Mouse (Mus musculus): ENCODE results near the gene Nckap5l. TPM values are rescaled to one million over a fixed set of nuclear protein-coding genes. Genes with fewer than 3 reads are reported as not detected.
"Not testable (repeated sequence)": the region's sequence is repeated elsewhere in the genome, so short reads cannot be mapped to it uniquely, and the experiment has no call there.

Nckap5l gene
- total RNA-seq, 2 experiments from 2014 or later: not detected

DNA sequence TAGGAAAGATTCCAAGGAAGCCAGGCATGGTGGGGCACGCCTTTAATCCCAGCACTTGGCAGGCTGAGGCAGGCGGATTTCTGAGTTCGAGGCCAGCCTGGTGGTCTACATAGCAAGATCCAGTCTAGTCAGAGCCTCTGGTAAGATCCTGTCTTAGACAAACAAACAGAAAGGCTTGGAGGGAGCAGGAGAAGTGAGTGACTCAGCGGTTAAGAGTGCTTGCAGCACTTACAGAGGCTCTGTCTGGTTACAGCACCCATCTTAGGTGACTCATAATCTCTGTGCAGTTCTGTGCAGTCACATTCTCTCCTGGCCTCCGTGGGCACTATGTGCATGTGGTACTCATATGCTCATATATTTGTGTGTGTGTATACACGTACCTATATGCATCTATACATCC is 56.9 kb downstream of the Nckap5l start:
- ATAC-seq (replicated peaks; ENCODE audit: low FRiP score, poor library complexity, severe bottlenecking): no peak

GRCm38 (mm10) chr15:99399503-99400245 is 57.9 kb downstream of the Nckap5l start:
- ATAC-seq (replicated peaks; ENCODE audit: low FRiP score, poor library complexity, severe bottlenecking): no peak

- ATAC-seq (replicated peaks; ENCODE audit: low FRiP score, poor library complexity, severe bottlenecking): no peak
These were observed 59.9 kb downstream of the Nckap5l start for GRCm38 (mm10) chr15:99397622-99398021.

- no peak for ATAC-seq (replicated peaks; ENCODE audit: low FRiP score, poor library complexity, severe bottlenecking)
These were observed 60.7 kb downstream of the Nckap5l start for GRCm38 (mm10) chr15:99396875-99397274.

DNA sequence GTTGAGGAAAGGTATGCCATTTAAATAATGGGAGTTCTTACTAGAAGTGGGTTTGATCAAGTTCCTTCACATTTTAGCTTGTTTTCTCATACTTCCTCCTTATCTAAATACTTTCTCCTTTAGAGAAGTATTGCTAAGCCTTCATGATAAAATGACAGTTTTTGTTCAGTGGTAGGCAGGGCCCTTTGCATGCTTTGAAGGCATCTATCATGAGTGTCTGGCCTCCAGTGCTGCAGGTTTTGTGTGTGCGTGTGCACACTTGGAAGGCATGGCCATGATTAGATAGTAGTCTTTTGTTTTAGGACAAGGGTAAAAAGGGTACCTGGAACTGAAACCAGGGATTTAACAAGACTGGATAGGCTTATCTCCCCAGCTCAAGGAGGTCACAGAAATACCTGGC is 61.1 kb downstream of the Nckap5l start:
- no peak for ATAC-seq (replicated peaks; ENCODE audit: low FRiP score, poor library complexity, severe bottlenecking)

DNA sequence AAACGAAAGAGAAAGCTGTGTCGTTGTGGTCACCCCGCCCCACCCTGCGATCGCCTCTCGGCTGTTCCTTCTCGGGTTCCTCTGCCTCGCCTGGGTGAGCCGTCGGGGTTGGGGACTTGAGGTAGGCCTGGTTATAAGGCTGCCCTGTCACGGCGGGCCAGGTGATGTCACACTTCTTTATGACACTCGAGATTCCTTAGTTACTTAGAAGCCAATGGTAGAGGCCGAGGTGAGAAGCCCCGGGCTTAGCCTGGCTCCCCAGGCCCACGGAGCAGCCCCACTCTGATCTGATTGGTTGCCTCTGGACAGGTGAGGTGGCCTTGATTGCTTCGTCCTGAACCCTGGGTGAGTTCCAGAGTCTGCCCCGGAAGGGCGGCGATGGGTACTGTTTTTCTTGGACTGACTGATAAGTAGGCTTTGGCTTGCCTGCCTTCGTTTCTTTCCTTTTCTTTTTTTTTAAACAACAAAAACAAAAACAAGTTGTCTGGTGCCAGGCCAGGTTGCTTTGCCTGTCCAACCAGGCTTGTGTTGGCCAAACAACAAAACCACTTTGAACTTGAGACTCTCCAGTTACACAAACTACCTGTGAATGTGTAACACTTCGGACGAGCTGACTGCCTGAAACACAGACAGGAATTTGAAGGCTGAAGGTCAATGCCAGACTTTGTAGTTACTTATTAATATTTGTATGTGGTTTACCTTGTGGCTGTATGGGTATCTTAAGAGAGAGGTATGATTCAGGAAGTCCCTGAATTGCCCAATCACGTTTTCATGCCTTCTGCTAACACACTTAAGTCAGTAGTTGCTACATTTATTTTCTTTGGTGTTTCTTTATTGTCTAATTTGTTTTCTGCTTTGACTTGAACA is 63.9 kb downstream of the Nckap5l start:
- ATAC-seq (replicated peaks; ENCODE audit: low FRiP score, poor library complexity, severe bottlenecking): peak; percentile 65

DNA sequence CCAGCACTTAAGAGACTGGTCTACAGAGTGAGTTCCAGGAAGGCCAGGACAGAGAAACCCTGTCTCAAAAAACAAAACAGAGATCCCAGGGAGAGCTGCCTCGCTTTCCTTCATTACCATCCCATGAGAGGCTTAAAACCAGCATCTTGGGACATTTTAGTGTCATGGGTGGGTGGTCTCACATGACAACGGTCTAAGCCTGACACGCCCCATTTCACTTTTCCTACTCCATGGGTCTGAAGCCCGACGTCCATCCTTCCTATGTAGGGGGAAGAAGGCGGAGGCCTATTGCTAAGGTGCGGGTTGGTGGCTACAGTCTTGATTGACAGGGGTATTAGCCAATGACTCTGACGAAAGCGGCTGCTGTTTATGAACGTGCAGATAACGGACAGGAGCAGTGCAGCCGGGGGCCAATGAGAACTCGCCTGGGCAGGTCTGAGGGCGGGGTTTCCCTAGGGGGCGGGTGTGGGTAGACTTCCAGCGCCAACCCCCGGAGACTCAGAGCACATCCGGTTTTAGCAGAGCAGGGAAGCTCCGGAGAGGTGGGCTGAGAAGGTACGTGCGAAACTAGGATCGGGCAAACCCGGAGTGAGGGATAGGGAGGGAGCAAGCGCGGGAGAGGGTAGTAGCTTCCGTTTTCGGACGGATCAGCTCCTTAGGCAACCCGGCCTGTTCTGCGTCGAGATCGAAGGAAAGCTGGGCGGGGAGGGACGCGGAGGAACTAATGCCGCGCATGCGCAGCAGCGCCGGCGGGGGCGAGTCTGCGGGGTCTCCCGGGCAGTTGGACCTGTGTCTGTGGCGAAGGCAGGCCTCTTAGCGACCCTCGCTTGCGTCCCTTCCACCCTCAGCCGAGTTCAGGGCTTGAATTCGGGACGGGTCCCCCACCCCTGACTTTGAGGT is 64.8 kb downstream of the Nckap5l start, which contains the start of gene Tmbim6:
Gene Tmbim6 (plus strand): TSS at position 397 of the 900 bp plus-strand sequence.
- peak; percentile 89 for ATAC-seq (replicated peaks; ENCODE audit: low FRiP score, poor library complexity, severe bottlenecking)

DNA sequence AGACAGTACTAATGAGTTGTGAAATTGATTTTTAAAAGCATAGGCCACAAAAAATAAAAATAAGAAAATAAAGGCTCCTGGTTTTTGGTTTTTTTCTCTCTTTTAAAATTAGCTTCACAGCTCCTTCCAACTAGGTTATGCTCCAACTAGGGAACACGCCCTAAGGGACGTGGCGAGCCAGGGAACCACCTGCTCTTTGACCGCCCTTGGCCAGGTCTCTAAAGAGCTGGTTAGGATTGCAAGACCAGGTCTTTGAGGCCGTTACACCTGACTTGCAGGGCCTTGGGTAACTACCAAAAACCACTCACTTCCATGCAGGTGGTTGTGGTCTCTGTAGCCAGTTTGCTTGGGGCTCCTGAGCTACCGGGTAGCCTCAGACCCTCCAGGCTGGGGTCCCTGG is 65.6 kb downstream of the Nckap5l start:
- no peak for ATAC-seq (replicated peaks; ENCODE audit: low FRiP score, poor library complexity, severe bottlenecking)

GRCm38 (mm10) chr15:99390472-99391401 is 66.8 kb downstream of the Nckap5l start:
- ATAC-seq (replicated peaks; ENCODE audit: low FRiP score, poor library complexity, severe bottlenecking): no peak

DNA sequence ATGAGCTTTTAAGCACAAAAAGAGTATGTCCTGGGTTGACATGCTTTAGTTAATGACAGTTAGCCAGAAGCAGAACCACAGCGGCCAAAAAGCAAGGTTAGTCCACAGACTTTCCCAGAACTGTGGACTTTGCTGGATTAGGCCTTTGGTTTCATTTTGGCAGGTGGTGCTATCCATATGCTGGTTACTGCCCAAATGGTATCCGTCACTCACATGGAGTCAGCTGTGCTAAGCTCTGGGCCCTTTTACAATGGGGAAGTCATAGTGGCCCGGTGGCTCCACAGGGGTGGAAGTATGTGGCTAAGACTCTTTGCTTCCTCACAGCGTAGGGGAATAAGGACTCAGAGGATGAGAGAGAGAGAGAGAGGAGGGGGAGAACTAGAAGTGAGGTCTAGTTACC is 69.6 kb downstream of the Nckap5l start:
- no peak for ATAC-seq (replicated peaks; ENCODE audit: low FRiP score, poor library complexity, severe bottlenecking)

- ATAC-seq (replicated peaks; ENCODE audit: low FRiP score, poor library complexity, severe bottlenecking): no peak
These were observed 70.8 kb downstream of the Nckap5l start for GRCm38 (mm10) chr15:99386796-99387195.

DNA sequence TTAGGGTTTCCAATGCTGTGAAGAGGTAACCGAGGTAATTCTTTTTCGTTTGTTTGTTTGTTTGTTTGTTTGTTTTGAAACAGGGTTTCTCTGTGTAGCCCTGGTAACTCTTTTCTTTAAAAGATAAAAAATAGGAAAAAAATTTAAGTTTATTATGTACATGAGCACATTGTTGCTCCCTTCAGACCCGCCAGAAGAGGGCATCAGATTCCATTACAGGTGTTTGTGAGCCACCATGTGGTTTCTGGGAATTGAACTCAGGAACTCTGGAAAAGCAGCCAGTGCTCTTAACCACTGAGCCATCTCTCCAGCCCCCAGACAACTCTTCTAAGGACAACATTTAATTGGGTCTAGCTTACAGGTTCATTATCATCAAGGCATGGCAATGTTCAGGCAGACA is 71.4 kb downstream of the Nckap5l start:
- not testable (repeated sequence) for ATAC-seq (replicated peaks; ENCODE audit: low FRiP score, poor library complexity, severe bottlenecking)

- no peak for ATAC-seq (replicated peaks; ENCODE audit: low FRiP score, poor library complexity, severe bottlenecking)
These were observed 73.5 kb downstream of the Nckap5l start for GRCm38 (mm10) chr15:99384071-99384470.

DNA sequence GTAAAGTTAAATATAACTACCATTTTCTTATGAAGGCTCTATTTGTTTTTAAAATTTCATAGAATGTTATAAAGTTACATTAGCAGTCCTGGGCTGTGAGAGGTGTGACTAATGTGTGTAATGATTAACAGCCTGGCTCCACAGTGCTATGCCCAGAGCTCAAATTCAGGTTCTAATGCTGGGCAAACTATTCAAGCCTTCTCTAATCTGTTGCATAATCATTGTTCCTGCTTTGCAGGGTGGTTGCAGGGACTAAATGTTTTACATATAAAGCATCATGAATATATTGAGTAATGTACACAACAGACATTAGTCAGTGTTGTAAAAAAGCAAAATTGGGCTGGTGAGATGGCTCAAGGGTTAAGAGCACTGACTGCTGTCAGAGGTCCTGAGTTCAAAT is 74.7 kb downstream of the Nckap5l start:
- ATAC-seq (replicated peaks; ENCODE audit: low FRiP score, poor library complexity, severe bottlenecking): no peak

DNA sequence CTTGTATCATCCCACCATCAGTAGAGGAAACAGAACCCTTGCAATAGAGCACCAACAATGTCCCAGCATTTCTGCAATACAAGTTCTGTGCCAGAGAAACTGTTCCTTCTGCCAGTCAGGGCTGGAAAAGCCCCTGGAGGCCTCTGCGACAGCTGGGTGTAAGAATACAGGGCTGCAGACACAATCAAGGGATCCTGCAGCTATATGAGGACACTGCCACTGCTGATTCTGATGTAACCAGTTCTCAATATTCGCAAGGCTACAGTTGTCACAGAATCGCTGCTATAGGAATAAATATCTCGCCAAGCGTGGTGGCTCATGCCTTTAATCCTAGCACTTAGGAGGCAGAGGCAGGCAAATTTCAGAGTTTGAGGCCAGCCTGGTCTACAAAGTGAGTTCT is 81.3 kb downstream of the Nckap5l start:
- ATAC-seq (replicated peaks; ENCODE audit: low FRiP score, poor library complexity, severe bottlenecking): no peak

DNA sequence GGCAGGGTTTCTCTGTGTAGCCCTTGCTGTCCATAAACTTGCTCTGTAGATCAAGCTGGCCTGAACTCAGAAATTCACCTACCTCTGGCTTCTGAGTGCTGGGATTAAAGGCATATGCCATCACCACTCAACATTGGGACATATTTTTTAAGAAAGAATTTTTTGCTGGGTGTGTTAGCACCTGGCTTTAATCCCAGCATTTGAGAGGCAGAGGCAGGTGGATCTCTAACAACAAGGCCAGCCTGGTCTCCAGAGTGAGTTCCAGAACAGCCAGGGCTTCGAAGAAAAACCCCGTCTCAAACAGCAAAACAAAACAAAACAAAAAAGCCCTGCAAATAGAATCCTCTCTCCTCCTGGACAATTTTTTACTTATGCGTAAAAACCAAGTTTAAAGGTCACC is 82.0 kb downstream of the Nckap5l start:
- no peak for ATAC-seq (replicated peaks; ENCODE audit: low FRiP score, poor library complexity, severe bottlenecking)

DNA sequence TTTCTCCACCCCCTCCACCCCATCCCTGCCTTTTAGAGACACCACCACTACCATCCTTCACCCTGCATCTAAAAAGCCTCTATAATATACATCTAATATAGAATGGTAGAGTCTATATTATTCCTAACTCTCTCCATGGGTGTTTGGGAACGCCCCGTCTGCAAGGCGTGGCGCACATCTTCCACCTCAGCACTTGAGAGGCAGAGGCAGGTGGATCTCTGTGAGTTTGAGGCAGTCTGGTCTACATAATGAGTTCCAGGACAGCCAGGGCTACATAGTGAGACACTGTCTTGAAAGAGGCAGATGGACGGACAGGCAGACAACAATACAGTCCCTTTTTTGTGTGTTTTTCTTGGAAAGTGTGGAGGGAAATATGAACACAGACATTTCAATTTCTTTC is 82.5 kb downstream of the Nckap5l start:
- ATAC-seq (replicated peaks; ENCODE audit: low FRiP score, poor library complexity, severe bottlenecking): no peak

- ATAC-seq (replicated peaks; ENCODE audit: low FRiP score, poor library complexity, severe bottlenecking): no peak
These were observed 84.8 kb downstream of the Nckap5l start for GRCm38 (mm10) chr15:99372761-99373160.
